Mouse (Mus musculus) CH12.LX (cell line): ENCODE measurements around the gene Gm11627. TPM values are rescaled to one million over a fixed set of nuclear protein-coding genes. Genes with fewer than 3 reads are reported as not detected.

Experiments used
- DNase-seq: peaks from one replicate; pipeline ENCODE4 v3.0.0-alpha.2; 2013; ENCODE audit errors: extremely low read depth
- H3K27ac ChIP-seq: 2 replicates; pipeline ENCODE4 v1.5.1; 2012; ENCODE audit warnings: low read depth, mild to moderate bottlenecking, control low read depth, moderate library complexity; ENCODE audit not compliant: insufficient read depth
- H3K27me3 ChIP-seq: replicated peaks from 2 replicates; pipeline ENCODE3; 2012; ENCODE audit warnings: inconsistent platforms
- H3K36me3 ChIP-seq, 2 experiments: replicated peaks in 1 of 2; 2 replicates each; pipeline versions ENCODE3 to v1.6.1; 2012; ENCODE audit warnings: inconsistent platforms in 1 of 2, low read length in 1 of 2, mild to moderate bottlenecking in 1 of 2, mixed read lengths in 1 of 2, moderate library complexity in 1 of 2; ENCODE audit not compliant: control insufficient read depth in 1 of 2, insufficient read depth in 1 of 2
- H3K4me1 ChIP-seq, 2 experiments: 2 replicates each; pipeline ENCODE4 v1.6.1; 2012; ENCODE audit warnings: inconsistent platforms in 1 of 2, moderate library complexity in 1 of 2; ENCODE audit not compliant: insufficient read depth in 2 of 2, control insufficient read depth in 1 of 2
- H3K4me2 ChIP-seq: 2 replicates; pipeline ENCODE4 v1.6.1; 2012; ENCODE audit warnings: low read depth, mild to moderate bottlenecking, control low read depth; ENCODE audit not compliant: poor library complexity, insufficient read depth, severe bottlenecking
- H3K4me3 ChIP-seq, 3 experiments: fragments of 150-350 bp in 1 of 3; sonication (generic) in 1 of 3; replicated peaks in 1 of 3; 2 replicates each; pipeline versions ENCODE3 to v1.5.1; 2011 to 2012; ENCODE audit warnings: low read depth in 2 of 3, low read length in 2 of 3, mild to moderate bottlenecking in 2 of 3, moderate library complexity in 2 of 3, control low read depth in 1 of 3, improper control_type of control experiment in 1 of 3, inconsistent platforms in 1 of 3, mixed read lengths in 1 of 3; ENCODE audit not compliant: poor library complexity in 1 of 3
- H3K79me2 ChIP-seq: replicated peaks from 2 replicates; pipeline ENCODE4 v1.6.1; 2012; ENCODE audit warnings: mild to moderate bottlenecking, moderate library complexity; ENCODE audit not compliant: control insufficient read depth, poor library complexity, insufficient read depth, severe bottlenecking; ENCODE audit errors: extremely low read depth
- H3K9ac ChIP-seq: 2 replicates; pipeline ENCODE4 v1.6.1; 2012; ENCODE audit warnings: low read depth, mild to moderate bottlenecking, control low read depth, moderate library complexity; ENCODE audit not compliant: insufficient read depth
- H3K9me3 ChIP-seq: replicated peaks from 2 replicates; pipeline ENCODE3; 2012; ENCODE audit warnings: low read length, inconsistent platforms, mixed read lengths
- BHLHE40 ChIP-seq: IDR thresholded peaks from 2 replicates; pipeline ENCODE4 v1.6.1; 2011; ENCODE audit warnings: mild to moderate bottlenecking, low read depth, low read length, improper control_type of control experiment
- CTCF ChIP-seq, 2 experiments: IDR thresholded peaks in 1 of 2; conservative IDR thresholded peaks in 1 of 2; 2 replicates each; pipeline ENCODE4 v1.5.1; 2011 to 2012; ENCODE audit warnings: low read depth in 2 of 2, low read length in 2 of 2, improper control_type of control experiment in 1 of 2, inconsistent platforms in 1 of 2, mild to moderate bottlenecking in 1 of 2, moderate library complexity in 1 of 2
- E2F4 ChIP-seq: IDR thresholded peaks from 2 replicates; pipeline ENCODE4 v1.6.1; 2011; ENCODE audit warnings: low read depth, low read length, improper control_type of control experiment; ENCODE audit not compliant: insufficient replicate concordance
- ELF1 ChIP-seq: IDR thresholded peaks from 2 replicates; pipeline ENCODE4 v1.6.1; 2014; ENCODE audit warnings: low read depth, mild to moderate bottlenecking, inconsistent platforms, low read length, improper control_type of control experiment
- EP300 ChIP-seq: IDR thresholded peaks from 2 replicates; pipeline ENCODE4 v1.6.1; 2011; ENCODE audit warnings: low read length, improper control_type of control experiment
- HCFC1 ChIP-seq: IDR thresholded peaks from 2 replicates; pipeline ENCODE4 v1.6.1; 2012; ENCODE audit warnings: low read depth, mild to moderate bottlenecking, inconsistent platforms, low read length, improper control_type of control experiment
- IRF4 ChIP-seq: IDR thresholded peaks from 2 replicates; pipeline ENCODE4 v1.6.1; 2014; ENCODE audit warnings: low read depth, mild to moderate bottlenecking, inconsistent platforms, low read length, improper control_type of control experiment
- JUN ChIP-seq: IDR thresholded peaks from 2 replicates; pipeline ENCODE4 v1.6.1; 2011; ENCODE audit warnings: low read depth, mild to moderate bottlenecking, low read length, improper control_type of control experiment, moderate library complexity; ENCODE audit not compliant: insufficient read depth
- JUND ChIP-seq: conservative IDR thresholded peaks from 2 replicates; pipeline ENCODE4 v1.6.1; 2011; ENCODE audit warnings: low read depth, low read length, improper control_type of control experiment
- MAFK ChIP-seq: IDR thresholded peaks from 2 replicates; pipeline ENCODE4 v1.6.1; 2011; ENCODE audit warnings: low read length, improper control_type of control experiment; ENCODE audit not compliant: insufficient replicate concordance
- MAX ChIP-seq: IDR thresholded peaks from 2 replicates; pipeline ENCODE4 v1.6.1; 2011; ENCODE audit warnings: low read length, improper control_type of control experiment
- MEF2A ChIP-seq: IDR thresholded peaks from 2 replicates; pipeline ENCODE4 v1.6.1; 2014; ENCODE audit warnings: low read depth, mild to moderate bottlenecking, inconsistent platforms, low read length, improper control_type of control experiment, borderline replicate concordance
- MYC ChIP-seq: IDR thresholded peaks from 2 replicates; pipeline ENCODE4 v1.6.1; 2011; ENCODE audit warnings: low read depth, mild to moderate bottlenecking, improper control_type of control experiment, low read length
- NELFE ChIP-seq: IDR thresholded peaks from 2 replicates; pipeline ENCODE4 v1.6.1; 2011; ENCODE audit warnings: low read depth, low read length, improper control_type of control experiment
- RAD21 ChIP-seq: IDR thresholded peaks from 2 replicates; pipeline ENCODE4 v1.6.1; 2011; ENCODE audit warnings: low read depth, mild to moderate bottlenecking, low read length, improper control_type of control experiment, moderate library complexity
- SMC3 ChIP-seq: IDR thresholded peaks from 2 replicates; pipeline ENCODE4 v1.6.1; 2011; ENCODE audit warnings: low read depth, low read length, improper control_type of control experiment
- TBP ChIP-seq: conservative IDR thresholded peaks from 2 replicates; pipeline ENCODE4 v1.6.1; 2011; ENCODE audit warnings: low read depth, low read length, improper control_type of control experiment
- ZC3H11A ChIP-seq: IDR thresholded peaks from 2 replicates; pipeline ENCODE4 v1.6.1; 2012; ENCODE audit warnings: low read depth, mild to moderate bottlenecking, inconsistent platforms, low read length, improper control_type of control experiment
- ZMIZ1 ChIP-seq: IDR thresholded peaks from 2 replicates; pipeline ENCODE4 v1.6.1; 2012; ENCODE audit warnings: low read depth, mild to moderate bottlenecking, inconsistent platforms, low read length, improper control_type of control experiment
- dilution Hi-C: fragments of 300-500 bp; cut with MboI; formaldehyde crosslinking; loops from 2 replicates; pipeline ENCODE4 v1.14.3; 2020; ENCODE audit warnings: low sequenced_read_pairs; ENCODE audit not compliant: extremely low pct_unique_long_range_greater_than_20kb, extremely low pct_ligation_motif_present
- in situ Hi-C: fragments of 300-500 bp; cut with MboI; formaldehyde crosslinking; loops from 3 replicates; pipeline ENCODE4 v1.14.3; 2019; ENCODE audit warnings: low sequenced_read_pairs, low pct_ligation_motif_present, low pct_unique_long_range_greater_than_20kb, mixed read lengths
- polyA plus RNA-seq: library from polyadenylated mRNA; unstranded; fragments of >175 nt; gene quantifications from 2 replicates; pipeline ENCODE4 v1.2.1, GENCODE M21; 2012; ENCODE audit warnings: low read depth; ENCODE audit not compliant: insufficient read length
- total RNA-seq, 2 experiments: library from RNA; depleted of rRNA; stranded (reverse); fragments of 300-350 nt in 1 of 2; fragments of >200 nt in 1 of 2; gene quantifications; 2 replicates each; pipeline ENCODE4 v1.2.3; 2012 to 2014

The Gm11627 gene
- total and polyA plus RNA-seq, 3 experiments, result 0.42 to 0.63 TPM; not detected in 1

DNA sequence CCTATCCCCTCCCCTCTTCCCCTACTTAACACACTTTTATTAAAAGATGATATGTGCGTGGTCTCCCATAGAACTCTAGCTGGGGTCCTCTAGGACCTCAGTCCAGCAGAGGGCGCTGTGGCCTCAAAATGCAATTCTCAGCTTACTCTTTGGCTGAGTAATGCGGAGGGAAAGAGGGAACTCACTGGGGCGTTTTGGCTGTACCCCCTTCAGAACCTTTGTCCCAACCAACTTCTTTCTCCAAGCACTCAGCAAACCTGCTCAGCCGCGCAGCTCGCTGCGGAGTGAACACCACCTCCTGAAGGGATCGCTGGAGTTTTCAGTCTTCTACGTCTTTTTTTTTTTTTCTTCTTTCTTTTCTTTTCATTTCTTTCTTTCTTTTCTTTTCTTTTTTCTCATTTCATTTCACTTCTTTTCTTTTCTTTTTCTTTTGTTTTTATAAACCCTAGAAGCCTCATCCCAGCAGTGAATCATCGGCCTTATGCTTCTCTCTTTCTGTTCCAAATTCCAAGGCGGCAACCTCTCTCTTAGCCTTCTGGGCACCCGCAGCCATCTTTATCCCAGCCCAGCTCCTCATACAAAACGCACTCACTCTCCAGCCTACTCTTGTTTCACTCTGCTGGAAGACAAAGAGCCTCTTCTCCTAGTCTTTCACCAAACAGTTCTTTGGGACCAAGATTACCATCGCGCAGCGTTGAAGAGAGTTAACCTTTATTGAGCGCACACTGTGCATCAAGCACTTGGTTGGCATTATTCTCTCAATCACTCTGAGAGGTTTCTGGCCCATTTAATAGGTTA, 6.2 kb downstream of the Gm11627 start:
- Histone ChIP-seq H3K4me2 (peak overlapping the region; percentile 96), H3K4me1 (peaks cover 0 to 8% of the 10 kb centered on the region in 2 experiments; a peak in 2 of 4 replicates), H3K36me3 (no peaks in the 10 kb centered on the region), H3K27me3 (peaks cover 32% of the 10 kb centered on the region), H3K9me3 (no peaks in the 10 kb centered on the region), H3K4me3 (peak overlapping the region in 1 of 3 experiments; percentile 34), H3K9ac (peak overlapping the region; percentile 33; the same call in 1 of the 2 replicates)
- dilution Hi-C loops, result no loop called here
- TF ChIP-seq MYC (no peak), E2F4 (0 out of 2 replicates have a peak, but pooled peaks have one; percentile 12), CTCF (conservative IDR thresholded peaks at IDR 0.05 in 1 of 2, IDR thresholded peaks at IDR 0.05 in 1 of 2; ENCODE audit: low read depth in 2 of 2, low read length in 2 of 2) (peak; percentile 57 to 97), ZC3H11A (peak; percentile 43; the same call in 1 of the 2 replicates), ZMIZ1 (no peak), JUND (peak; percentile 27; the same call in 1 of the 2 replicates), JUN (no peak), IRF4 (peak; percentile 56; the same call in 1 of the 2 replicates), MAFK (0 out of 2 replicates have a peak, but pooled peaks have one; percentile 14), TBP (no peak), HCFC1 (no peak), MEF2A (0 out of 2 replicates have a peak, but pooled peaks have one; percentile 31), NELFE (0 out of 2 replicates have a peak, but pooled peaks have one; percentile 28), RAD21 (peak; percentile 86), SMC3 (peak; percentile 89)
- TF ChIP-seq, all 38 proteins: peak for 10
- in situ Hi-C loops, result no loop called here
- Histone ChIP-seq H3K27ac (no peak overlapping the region), H3K79me2 (no peaks in the 10 kb centered on the region)
- DNase-seq, result peak; percentile 88

DNA sequence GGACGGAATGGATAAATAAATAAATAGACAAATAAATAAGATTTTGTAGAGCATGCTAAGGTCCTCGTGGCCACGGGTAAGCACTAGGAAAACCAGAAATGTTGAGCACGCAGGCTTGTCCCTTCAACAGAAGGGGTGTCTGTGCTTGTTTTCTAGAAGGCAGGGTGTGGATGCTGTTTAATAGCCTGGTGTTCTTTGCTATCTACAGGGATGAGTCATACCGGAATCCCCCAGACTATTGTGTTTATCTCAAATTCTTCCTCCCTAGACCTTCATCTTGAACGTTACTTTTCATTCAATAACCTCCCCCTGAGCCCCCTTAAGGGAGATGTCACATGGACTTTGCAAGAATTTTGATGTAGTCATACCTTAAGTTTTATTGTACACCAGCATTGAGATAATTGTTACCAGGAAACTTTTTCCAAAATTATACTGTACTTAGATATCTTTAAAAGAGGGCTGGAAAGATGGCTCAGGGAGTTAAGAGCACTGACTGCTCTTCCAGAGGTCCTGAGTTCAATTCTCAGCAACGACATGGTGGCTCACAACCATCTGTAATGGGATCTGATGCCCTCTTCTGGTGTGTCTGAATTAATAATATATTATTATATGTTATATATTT, 10.4 kb downstream of the Gm11627 start:
- no peak overlapping the region for H3K9ac ChIP-seq
- H3K9me3 ChIP-seq, result no peaks in the 10 kb centered on the region
- TF ChIP-seq EP300, result peak; percentile 43; the same call in 1 of the 2 replicates
- peak; percentile 46; the same call in 1 of the 2 replicates for TF ChIP-seq IRF4
- TF ChIP-seq CTCF (conservative IDR thresholded peaks at IDR 0.05 in 1 of 2, IDR thresholded peaks at IDR 0.05 in 1 of 2; ENCODE audit: low read depth in 2 of 2, low read length in 2 of 2), result no peak
- TF ChIP-seq JUND, result peak; percentile 54; the same call in 1 of the 2 replicates
- TF ChIP-seq BHLHE40, result no peak
- no peak for TF ChIP-seq MAX
- no peak for TF ChIP-seq ELF1
- TF ChIP-seq, all 38 proteins: peak for 3
- Histone ChIP-seq H3K27me3 (peaks cover 7% of the 10 kb centered on the region), H3K36me3 (no peaks in the 10 kb centered on the region), H3K27ac (no peak overlapping the region), H3K4me1 (peaks cover 4 to 16% of the 10 kb centered on the region in 2 experiments; a peak in 2 of 4 replicates), H3K79me2 (no peaks in the 10 kb centered on the region), H3K4me3 (no peak overlapping the region), H3K4me2 (no peak overlapping the region)
- in situ Hi-C loops (no loop called here), dilution Hi-C loops (no loop called here)
- DNase-seq, result no peak
